Mouse (Mus musculus) lung, postnatal 0 days (tissue): ENCODE results near the gene Elovl1.

Experiments
- CTCF ChIP-seq: IDR thresholded peaks from 2 replicates; pipeline ENCODE4 v1.5.1; 2016; ENCODE audit warnings: antibody characterized with exemption, mild to moderate bottlenecking
- EP300 ChIP-seq: IDR thresholded peaks from 2 replicates; pipeline ENCODE4 v1.6.1; 2016; ENCODE audit warnings: antibody characterized with exemption, mild to moderate bottlenecking, control low read depth

DNA sequence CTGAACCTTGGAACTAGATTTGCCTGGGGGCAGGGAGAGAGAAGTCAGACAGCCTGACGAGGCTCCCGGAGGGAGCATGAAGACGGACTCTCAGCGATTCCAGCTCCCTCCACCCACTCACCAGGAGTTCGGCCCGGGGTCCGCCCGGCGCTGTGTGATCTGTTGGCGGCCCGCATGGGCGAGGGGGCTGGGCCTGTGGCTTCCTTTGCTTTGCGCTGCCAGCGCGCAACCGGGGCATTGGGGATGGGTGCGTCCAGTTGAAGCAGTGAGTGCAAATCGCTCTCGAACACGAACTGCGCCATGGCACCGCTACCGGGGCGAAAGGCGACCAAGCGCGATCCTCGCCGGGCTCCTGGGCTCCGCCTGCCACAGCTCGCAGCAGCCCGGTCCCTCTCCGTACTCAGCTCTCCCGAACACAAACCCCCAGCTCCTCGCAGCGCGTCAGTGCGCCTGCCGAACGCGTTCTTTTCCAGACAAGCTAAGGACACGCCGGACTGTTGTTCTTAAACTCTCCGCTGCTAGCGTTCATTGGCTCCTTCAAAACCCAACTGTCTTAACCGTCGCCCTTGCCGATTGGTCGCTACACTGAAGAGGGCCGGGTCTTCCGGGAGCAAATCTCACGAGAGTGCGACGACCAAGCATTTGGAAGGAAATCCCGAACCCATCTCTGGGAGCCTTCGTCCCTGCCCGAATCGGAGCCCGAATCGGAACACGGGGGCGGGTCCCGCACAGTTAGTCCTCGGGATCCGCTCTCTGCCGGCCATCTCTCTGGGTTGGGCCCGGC is 9.1 kb downstream of the Elovl1 start, which contains the start of gene Cdc20:
- TF ChIP-seq CTCF (peak; percentile 27), EP300 (no peak)
